Mouse (Mus musculus): ENCODE measurements around the gene Aoc2. TPM values are rescaled to one million over a fixed set of nuclear protein-coding genes. Genes with fewer than 3 reads are reported as not detected.
A peak's percentile ranks its signal among the peaks of the same experiment; 100 is the strongest.
"Not testable (repeated sequence)": the region's sequence is repeated elsewhere in the genome, so short reads cannot be mapped to it uniquely, and the experiment has no call there.

Gene Aoc2
- polyA plus RNA-seq, 1 experiment from 2014 or later = 1.4 TPM

- no peak for ATAC-seq (ENCODE audit: low FRiP score)
- no peaks in the 10 kb centered on the region for H3K27me3 ChIP-seq (ENCODE audit: control insufficient read depth, insufficient read depth, low read length)
- H3K27ac ChIP-seq (ENCODE audit: low read depth, low read length) = no peak overlapping the region
- no peaks in the 10 kb centered on the region for H3K9me3 ChIP-seq (ENCODE audit: control insufficient read depth, low read length)
- H3K4me2 ChIP-seq = no peak overlapping the region
- H3K36me3 ChIP-seq (ENCODE audit: control insufficient read depth, insufficient read depth, low read length) = no peaks in the 10 kb centered on the region
- peaks cover 4% of the 10 kb centered on the region; the same call in 1 of the 2 replicates for H3K4me1 ChIP-seq (ENCODE audit: control insufficient read depth, insufficient read depth, low read length)
- H3K4me3 ChIP-seq (ENCODE audit: low read depth, low read length) = no peak overlapping the region
- 88% methylated on average over 3 of the region's 3 CpGs for WGBS
- DNase-seq (ENCODE audit: low spot score, missing footprints) = peak; percentile 2
- no peak overlapping the region for H3K9ac ChIP-seq (ENCODE audit: low read length)
Observed at GRCm38 (mm10) chr11:101311083-101311482, 13.8 kb upstream of the Aoc2 start.

- DNase-seq (ENCODE audit: low spot score, missing footprints) (peak; percentile 23), ATAC-seq (ENCODE audit: low FRiP score) (no peak)
- Histone ChIP-seq H3K27me3 (ENCODE audit: control insufficient read depth, insufficient read depth, low read length) (no peaks in the 10 kb centered on the region), H3K4me2 (no peak overlapping the region), H3K27ac (ENCODE audit: low read depth, low read length) (no peak overlapping the region), H3K36me3 (ENCODE audit: control insufficient read depth, insufficient read depth, low read length) (no peaks in the 10 kb centered on the region), H3K9ac (ENCODE audit: low read length) (no peak overlapping the region), H3K4me3 (ENCODE audit: low read depth, low read length) (no peak overlapping the region), H3K9me3 (ENCODE audit: control insufficient read depth, low read length) (no peaks in the 10 kb centered on the region), H3K4me1 (ENCODE audit: control insufficient read depth, insufficient read depth, low read length) (peaks cover 9% of the 10 kb centered on the region)
- WGBS = 77% methylated on average over 3 of the region's 3 CpGs
Observed at GRCm38 (mm10) chr11:101312150-101312549, 12.7 kb upstream of the Aoc2 start.

GRCm38 (mm10) chr11:101314567-101314966 lies 10.3 kb upstream of the Aoc2 start:
- ATAC-seq (ENCODE audit: low FRiP score) = no peak
- Histone ChIP-seq H3K4me2 (no peak overlapping the region), H3K27me3 (ENCODE audit: control insufficient read depth, insufficient read depth, low read length) (no peaks in the 10 kb centered on the region), H3K9me3 (ENCODE audit: control insufficient read depth, low read length) (no peaks in the 10 kb centered on the region), H3K9ac (ENCODE audit: low read length) (no peak overlapping the region), H3K4me3 (ENCODE audit: low read depth, low read length) (no peak overlapping the region), H3K4me1 (ENCODE audit: control insufficient read depth, insufficient read depth, low read length) (peaks cover 10% of the 10 kb centered on the region), H3K36me3 (ENCODE audit: control insufficient read depth, insufficient read depth, low read length) (no peaks in the 10 kb centered on the region), H3K27ac (ENCODE audit: low read depth, low read length) (no peak overlapping the region)
- no peak for DNase-seq (ENCODE audit: low spot score, missing footprints)
- WGBS = 100% methylated on average over 1 of the region's 1 CpGs

- H3K4me2 ChIP-seq = peak overlapping the region; percentile 72
- 83% methylated on average over 8 of the region's 8 CpGs for WGBS
- H3K27ac ChIP-seq (ENCODE audit: low read depth, low read length) = no peak overlapping the region; the same call in 1 of the 2 replicates
- H3K36me3 ChIP-seq (ENCODE audit: control insufficient read depth, insufficient read depth, low read length) = peaks cover 4% of the 10 kb centered on the region
- H3K4me1 ChIP-seq (ENCODE audit: control insufficient read depth, insufficient read depth, low read length) = peaks cover 10% of the 10 kb centered on the region
- no peak for ATAC-seq (ENCODE audit: low FRiP score)
- peak overlapping the region; percentile 91 for H3K9ac ChIP-seq (ENCODE audit: low read length)
- no peaks in the 10 kb centered on the region for H3K9me3 ChIP-seq (ENCODE audit: control insufficient read depth, low read length)
- peak overlapping the region; percentile 88 for H3K4me3 ChIP-seq (ENCODE audit: low read depth, low read length)
- DNase-seq (ENCODE audit: low spot score, missing footprints) = peak; percentile 82
- H3K27me3 ChIP-seq (ENCODE audit: control insufficient read depth, insufficient read depth, low read length) = no peaks in the 10 kb centered on the region
Observed at GRCm38 (mm10) chr11:101315082-101315650, 9.7 kb upstream of the Aoc2 start.

GRCm38 (mm10) chr11:101315665-101316500 lies 9.0 kb upstream of the Aoc2 start, which contains the start of gene Psme3:
Gene Psme3, plus strand, starts transcription at chr11:101316213.
- Histone ChIP-seq H3K4me3 (ENCODE audit: low read depth, low read length) (peak within 1 kb of the TSS; percentile 88), H3K27ac (ENCODE audit: low read depth, low read length) (peak within 1 kb of the TSS; percentile 55), H3K27me3 (ENCODE audit: control insufficient read depth, insufficient read depth, low read length) (no peaks in the 10 kb centered on the region), H3K4me2 (peak within 1 kb of the TSS; percentile 72), H3K9ac (ENCODE audit: low read length) (peak within 1 kb of the TSS; percentile 91), H3K9me3 (ENCODE audit: control insufficient read depth, low read length) (no peaks in the 10 kb centered on the region), H3K36me3 (ENCODE audit: control insufficient read depth, insufficient read depth, low read length) (peaks cover 9% of the 10 kb centered on the region), H3K4me1 (ENCODE audit: control insufficient read depth, insufficient read depth, low read length) (peaks cover 10% of the 10 kb centered on the region)
- under 1% methylated on average over 62 of the region's 62 CpGs for WGBS
- ATAC-seq (ENCODE audit: low FRiP score) = peak; percentile 92
- peak; percentile 99 for DNase-seq (ENCODE audit: low spot score, missing footprints)

GRCm38 (mm10) chr11:101316501-101316917 lies 8.4 kb upstream of the Aoc2 start:
- ATAC-seq (ENCODE audit: low FRiP score) (peak; percentile 73), DNase-seq (ENCODE audit: low spot score, missing footprints) (no peak)
- Histone ChIP-seq H3K4me3 (ENCODE audit: low read depth, low read length) (peak overlapping the region; percentile 88), H3K36me3 (ENCODE audit: control insufficient read depth, insufficient read depth, low read length) (peaks cover 11% of the 10 kb centered on the region), H3K4me2 (peak overlapping the region; percentile 72), H3K9ac (ENCODE audit: low read length) (peak overlapping the region; percentile 91), H3K9me3 (ENCODE audit: control insufficient read depth, low read length) (no peaks in the 10 kb centered on the region), H3K4me1 (ENCODE audit: control insufficient read depth, insufficient read depth, low read length) (peaks cover 10% of the 10 kb centered on the region), H3K27ac (ENCODE audit: low read depth, low read length) (peak overlapping the region; percentile 26; the same call in 1 of the 2 replicates), H3K27me3 (ENCODE audit: control insufficient read depth, insufficient read depth, low read length) (no peaks in the 10 kb centered on the region)
- whole genome bisulfite sequencing = under 1% methylated on average over 17 of the region's 17 CpGs

GRCm38 (mm10) chr11:101323609-101324008 lies 1.3 kb upstream of the Aoc2 start:
- Histone ChIP-seq H3K27me3 (ENCODE audit: control insufficient read depth, insufficient read depth, low read length) (no peaks in the 10 kb centered on the region), H3K4me2 (no peak overlapping the region), H3K9me3 (ENCODE audit: control insufficient read depth, low read length) (no peaks in the 10 kb centered on the region), H3K36me3 (ENCODE audit: control insufficient read depth, insufficient read depth, low read length) (peaks cover 28% of the 10 kb centered on the region), H3K4me3 (ENCODE audit: low read depth, low read length) (no peak overlapping the region), H3K4me1 (ENCODE audit: control insufficient read depth, insufficient read depth, low read length) (no peaks in the 10 kb centered on the region), H3K27ac (ENCODE audit: low read depth, low read length) (no peak overlapping the region), H3K9ac (ENCODE audit: low read length) (no peak overlapping the region)
- DNase-seq (ENCODE audit: low spot score, missing footprints) (peak; percentile 92), ATAC-seq (ENCODE audit: low FRiP score) (no peak)
- whole genome bisulfite sequencing = 12% methylated on average over 4 of the region's 4 CpGs

- not testable (repeated sequence) for H3K4me2 ChIP-seq; H3K9me3 ChIP-seq (ENCODE audit: control insufficient read depth, low read length); H3K9ac ChIP-seq (ENCODE audit: low read length); H3K4me1 ChIP-seq (ENCODE audit: control insufficient read depth, insufficient read depth, low read length); H3K27ac ChIP-seq (ENCODE audit: low read depth, low read length); H3K4me3 ChIP-seq (ENCODE audit: low read depth, low read length); ATAC-seq (ENCODE audit: low FRiP score); H3K27me3 ChIP-seq (ENCODE audit: control insufficient read depth, insufficient read depth, low read length)
- peaks cover 24% of the 10 kb centered on the region for H3K36me3 ChIP-seq (ENCODE audit: control insufficient read depth, insufficient read depth, low read length)
- peak; percentile 1 for DNase-seq (ENCODE audit: low spot score, missing footprints)
- 94% methylated on average over 11 of the region's 11 CpGs for WGBS
Observed at GRCm38 (mm10) chr11:101325201-101325600, 338 bp downstream of the Aoc2 start.

- Histone ChIP-seq H3K9me3 (ENCODE audit: control insufficient read depth, low read length) (no peaks in the 10 kb centered on the region), H3K4me1 (ENCODE audit: control insufficient read depth, insufficient read depth, low read length) (no peaks in the 10 kb centered on the region), H3K27me3 (ENCODE audit: control insufficient read depth, insufficient read depth, low read length) (no peaks in the 10 kb centered on the region), H3K4me3 (ENCODE audit: low read depth, low read length) (no peak overlapping the region), H3K36me3 (ENCODE audit: control insufficient read depth, insufficient read depth, low read length) (peaks cover 19% of the 10 kb centered on the region), H3K4me2 (no peak overlapping the region), H3K27ac (ENCODE audit: low read depth, low read length) (no peak overlapping the region), H3K9ac (ENCODE audit: low read length) (no peak overlapping the region)
- 88% methylated on average over 11 of the region's 11 CpGs for WGBS
- DNase-seq (ENCODE audit: low spot score, missing footprints) (no peak), ATAC-seq (ENCODE audit: low FRiP score) (no peak)
Observed at GRCm38 (mm10) chr11:101326147-101326546, 1.3 kb downstream of the Aoc2 start.
